Mouse (Mus musculus) yolk sac, embryonic 10.5 days (tissue): ENCODE measurements at regions not wholly inside any gene's neighbourhood (a gene's known extent, or its start where the extent isn't known, plus 50 kb on each side); places are given as distances from the start of the nearest gene placed in this dataset.
"Not testable (repeated sequence)": the region's sequence is repeated elsewhere in the genome, so short reads cannot be mapped to it uniquely, and the experiment has no call there.

ENCODE experiments used
- DNase-seq: peaks from one replicate; pipeline ENCODE4 v3.0.0-alpha.2; 2017; ENCODE audit warnings: low spot score

GRCm38 (mm10) chr12:39593781-39594180 lies 444.0 kb downstream of the Arl4a start:
- DNase-seq, result not testable (repeated sequence)

DNA sequence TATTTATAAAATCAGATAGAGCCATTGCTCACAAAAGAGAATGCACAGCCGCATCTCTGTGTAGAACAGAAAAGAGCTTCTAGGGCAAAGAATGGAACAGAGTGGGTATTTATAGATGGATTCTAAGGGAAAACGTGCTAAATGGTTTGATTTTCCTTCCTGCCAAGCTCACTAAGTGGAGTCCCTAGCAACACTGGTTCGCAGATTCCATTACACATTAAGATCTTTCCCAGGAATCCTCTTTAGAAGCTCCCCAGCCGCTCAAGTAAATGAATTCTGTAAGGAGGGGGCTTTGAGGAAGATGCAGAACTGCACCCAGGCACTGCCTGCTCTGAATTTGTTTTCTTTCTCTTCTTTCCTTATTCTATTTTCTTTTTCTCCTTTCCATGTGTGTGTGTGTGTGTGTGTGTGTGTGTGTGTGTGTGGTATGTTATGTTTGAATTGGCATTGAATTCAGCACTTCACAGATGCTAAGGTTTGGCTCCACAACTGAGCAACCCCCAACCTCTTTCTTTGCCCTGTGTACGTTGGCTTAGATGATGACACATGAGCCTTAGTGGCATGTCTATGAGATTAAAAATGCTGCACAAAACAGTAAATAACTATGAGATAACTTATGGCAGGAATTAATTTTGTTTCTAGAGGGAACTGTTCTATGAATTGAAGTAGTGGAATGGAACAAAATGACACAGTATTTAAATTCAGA lies 450.5 kb downstream of the Arl4a start:
- no peak for DNase-seq

DNA sequence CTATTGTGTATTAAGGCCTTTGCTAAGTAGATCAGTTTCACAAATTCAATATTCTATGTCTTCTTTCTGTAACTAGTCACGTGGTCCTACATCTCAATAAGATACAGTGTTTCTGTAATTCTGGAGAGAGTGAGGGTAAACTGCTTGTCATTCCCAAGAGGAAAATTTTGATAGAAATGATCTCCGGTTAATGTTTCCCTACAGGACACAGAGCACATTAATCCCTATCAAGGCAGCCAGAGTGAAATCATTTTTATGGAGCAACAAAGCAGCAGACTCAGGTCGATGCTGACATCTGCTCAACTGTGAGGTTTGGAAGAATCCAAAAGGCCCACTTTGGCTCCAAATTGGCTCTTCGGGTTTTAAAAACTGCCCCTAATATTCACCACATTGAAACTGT lies 451.7 kb downstream of the Arl4a start:
- no peak for DNase-seq

- DNase-seq, result no peak
Observed at GRCm38 (mm10) chr12:39577610-39578009, 460.2 kb downstream of the Arl4a start.

- DNase-seq, result no peak
Observed at GRCm38 (mm10) chr12:39572802-39573201, 465.0 kb downstream of the Arl4a start.

- DNase-seq, result no peak
Observed at GRCm38 (mm10) chr12:39572147-39572546, 465.7 kb downstream of the Arl4a start.

DNA sequence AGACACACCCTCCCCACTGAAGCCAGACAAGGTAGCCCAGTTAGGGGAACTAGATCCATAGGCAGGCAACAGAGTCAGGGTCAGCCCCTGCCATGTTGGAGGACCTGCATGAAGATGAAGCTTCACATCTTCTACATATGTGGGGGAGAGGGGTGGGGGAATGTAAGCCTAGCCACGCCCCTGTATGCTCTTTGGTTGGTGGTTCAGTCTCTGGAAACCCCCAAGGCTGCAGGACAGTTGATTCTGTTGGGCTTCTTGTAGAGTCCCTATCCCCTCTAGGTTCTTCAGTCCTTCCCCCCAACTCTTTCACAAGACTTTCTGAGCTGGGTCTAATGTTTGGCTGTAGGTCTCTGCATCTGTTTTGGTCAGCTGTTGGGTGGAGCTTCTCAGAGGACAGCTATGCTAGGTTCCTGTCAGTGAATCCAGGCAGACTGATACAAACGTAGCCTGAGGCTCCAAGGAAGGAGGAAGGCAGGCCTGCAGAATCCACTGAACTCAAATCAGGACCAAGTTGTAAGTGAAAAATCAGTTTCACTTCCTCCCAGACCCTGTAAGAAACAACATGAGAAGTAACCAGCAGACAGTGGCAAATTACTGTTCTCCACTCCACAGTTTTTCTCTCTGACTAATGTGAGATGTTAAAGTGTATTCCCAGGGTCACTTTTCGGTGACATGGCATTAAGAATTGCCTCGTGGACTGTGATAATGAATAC lies 476.9 kb downstream of the Arl4a start:
- no peak for DNase-seq

GRCm38 (mm10) chr12:39558491-39558890 lies 479.3 kb downstream of the Arl4a start:
- DNase-seq, result no peak

DNA sequence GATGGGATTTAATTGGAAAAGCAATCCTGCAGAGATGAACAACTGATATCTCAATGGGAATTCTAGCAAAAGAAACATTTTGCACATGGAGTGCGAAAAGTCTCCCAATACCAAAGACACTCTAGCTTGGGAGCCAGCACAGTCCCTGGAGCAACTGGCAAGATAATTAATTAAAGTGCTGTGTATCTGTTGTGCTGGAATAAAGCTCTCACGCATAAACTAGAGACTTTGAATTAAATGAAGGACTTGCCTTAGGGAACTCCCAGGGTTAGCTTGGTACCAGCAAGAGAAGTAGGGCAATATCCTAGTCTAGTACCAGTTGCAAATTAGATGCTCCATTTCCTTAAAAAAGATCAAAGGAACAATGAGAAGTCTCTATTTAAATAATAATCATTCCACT lies 501.5 kb downstream of the Arl4a start:
- DNase-seq, result no peak

GRCm38 (mm10) chr12:39528121-39528520 lies 509.7 kb downstream of the Arl4a start:
- DNase-seq, result no peak

GRCm38 (mm10) chr12:39527216-39527600 lies 510.6 kb downstream of the Arl4a start:
- DNase-seq, result no peak

DNA sequence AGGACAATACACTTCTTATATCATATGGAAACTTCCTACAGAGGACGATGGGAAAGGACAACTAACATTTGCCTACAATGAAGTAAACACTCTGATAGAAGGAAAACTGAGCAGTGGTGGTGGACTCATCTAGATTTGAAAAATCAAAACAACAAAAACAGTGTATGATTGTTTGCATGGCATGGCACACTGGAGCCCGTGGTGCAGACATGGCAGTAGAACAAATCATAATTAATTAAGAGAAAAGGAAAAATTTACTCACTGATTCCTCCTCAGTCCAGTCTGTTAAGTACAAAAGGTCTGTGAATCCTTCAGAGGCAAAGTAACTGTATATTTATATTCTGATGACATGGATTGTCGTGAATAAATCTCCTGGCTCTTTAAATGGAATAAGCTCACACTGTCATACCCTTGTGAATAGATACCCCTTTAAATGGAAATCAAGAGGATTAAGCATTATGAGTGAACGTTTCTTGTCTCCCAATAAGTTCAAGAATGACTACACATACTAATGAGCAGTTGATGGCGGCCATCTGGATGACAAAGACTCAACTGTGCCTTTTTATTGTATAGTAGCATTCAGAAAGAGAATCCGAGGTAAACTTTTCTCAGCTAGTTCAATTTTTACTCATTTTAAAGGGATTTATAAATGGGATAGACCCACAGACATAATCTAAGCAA lies 511.1 kb downstream of the Arl4a start:
- no peak for DNase-seq

DNA sequence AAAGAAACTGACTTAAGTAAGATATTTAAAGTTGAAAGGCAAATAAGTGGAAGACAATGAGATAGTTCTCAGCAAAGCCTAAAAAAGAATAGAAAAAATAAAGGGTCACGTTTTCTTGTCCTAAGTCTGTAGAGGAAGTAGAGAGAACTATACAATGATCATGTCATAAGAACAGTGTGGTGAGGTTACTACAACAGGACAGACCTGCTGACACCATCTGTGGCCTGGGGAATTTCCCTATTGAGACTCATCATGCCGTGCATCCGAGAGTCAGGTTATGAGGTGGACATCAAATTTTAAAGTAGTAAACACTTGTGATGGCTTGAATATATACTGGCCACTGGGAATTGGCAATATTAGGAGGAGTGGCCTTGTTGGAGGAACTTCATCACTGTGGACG lies 522.1 kb downstream of the Arl4a start:
- no peak for DNase-seq

DNA sequence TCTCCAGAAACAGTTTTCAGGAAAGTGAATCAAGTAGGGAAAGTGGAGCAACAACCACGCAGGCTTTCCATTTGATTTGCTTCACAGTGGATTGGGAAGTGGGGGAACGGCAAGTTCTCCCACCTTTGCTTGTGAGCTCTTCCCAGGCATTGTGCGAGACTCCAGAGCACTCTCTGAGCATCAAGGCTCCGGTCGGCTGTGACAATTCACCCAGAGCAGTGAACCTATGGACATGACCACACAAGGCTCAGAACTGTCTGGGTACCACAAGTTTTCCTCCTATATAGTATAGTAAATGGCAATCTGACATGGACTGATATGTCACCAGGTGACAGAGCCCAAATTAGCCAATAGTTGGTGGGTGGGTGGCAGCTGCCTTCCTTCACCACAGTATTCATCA lies 527.0 kb downstream of the Arl4a start:
- no peak for DNase-seq

DNA sequence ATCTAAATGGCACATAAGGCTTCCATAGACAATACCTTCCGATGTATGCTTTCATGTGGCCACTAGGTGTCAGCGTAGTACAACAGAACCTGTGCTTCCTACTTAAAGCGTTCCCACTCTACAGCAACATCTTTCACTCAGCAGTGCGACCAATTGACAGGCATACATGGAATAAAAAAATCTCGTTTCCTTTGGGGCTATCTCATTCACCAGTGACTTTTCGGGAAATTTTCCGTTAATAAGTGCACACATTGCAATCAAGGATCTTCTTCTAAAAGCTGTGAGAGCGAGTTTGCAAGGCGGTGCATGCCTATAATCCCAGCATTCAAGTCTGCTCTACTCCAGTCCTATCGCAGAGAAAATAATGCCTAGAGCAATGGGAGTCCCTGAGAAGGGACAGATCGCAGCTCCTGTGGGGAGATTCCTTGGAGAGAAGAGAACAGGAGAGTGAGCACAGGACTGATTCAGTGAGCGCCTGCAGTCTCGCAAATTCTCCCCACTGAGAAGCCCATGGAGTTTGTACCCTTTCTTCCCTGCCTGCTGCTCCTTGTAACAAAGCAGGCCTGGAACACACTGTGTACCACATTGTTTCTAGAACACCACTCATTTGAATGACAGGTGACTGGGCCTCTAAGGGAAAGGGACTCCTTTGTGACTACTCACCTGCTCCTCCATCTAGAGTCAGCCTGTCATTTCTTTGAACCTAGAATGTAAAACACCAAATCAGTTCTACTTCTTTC lies 527.6 kb downstream of the Arl4a start:
- DNase-seq, result peak; percentile 21

DNA sequence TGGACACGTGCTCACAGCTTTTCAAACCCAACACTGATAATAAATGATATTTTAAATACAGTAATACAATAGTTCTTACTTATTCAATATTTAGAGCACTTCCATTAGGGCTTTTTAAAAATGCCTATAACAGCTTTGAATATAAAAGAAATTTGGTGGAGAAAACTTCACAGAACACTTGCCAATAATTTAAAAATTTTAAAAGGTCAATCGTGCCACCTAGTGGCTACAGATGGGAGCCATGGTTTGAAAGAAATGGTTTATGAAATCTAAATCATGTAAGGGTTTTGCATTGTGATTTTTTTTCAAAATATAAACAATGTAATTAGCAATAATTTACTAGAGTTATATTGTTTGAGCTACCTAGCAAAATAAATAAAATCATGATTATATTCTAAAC lies 541.6 kb downstream of the Arl4a start:
- no peak for DNase-seq

- no peak for DNase-seq
Observed at GRCm38 (mm10) chr12:39493578-39494218, 544.1 kb downstream of the Arl4a start.

GRCm38 (mm10) chr12:39493114-39493513 lies 544.7 kb downstream of the Arl4a start:
- no peak for DNase-seq

DNA sequence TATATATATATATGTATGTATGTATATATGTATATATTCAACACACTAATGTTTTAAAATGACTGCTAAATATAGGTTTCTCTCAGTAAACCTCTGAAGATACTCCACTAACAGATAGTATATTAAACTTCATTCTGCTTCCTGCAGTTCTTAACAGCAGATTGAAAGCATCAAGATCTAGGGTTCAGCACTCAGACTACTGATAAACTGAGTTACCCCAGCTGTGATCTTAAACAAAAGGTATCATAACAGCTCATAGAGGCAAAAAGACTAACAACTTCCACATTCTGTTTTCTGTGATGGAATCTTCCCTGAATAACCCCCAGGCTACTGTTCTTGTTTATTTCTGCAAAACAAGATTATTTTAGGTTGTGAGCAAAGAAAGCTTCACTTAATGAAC lies 564.8 kb downstream of the Arl4a start:
- DNase-seq, result no peak
